15 mouse cellular contexts compared by ENCODE assay signal in the genomic region with DNA sequence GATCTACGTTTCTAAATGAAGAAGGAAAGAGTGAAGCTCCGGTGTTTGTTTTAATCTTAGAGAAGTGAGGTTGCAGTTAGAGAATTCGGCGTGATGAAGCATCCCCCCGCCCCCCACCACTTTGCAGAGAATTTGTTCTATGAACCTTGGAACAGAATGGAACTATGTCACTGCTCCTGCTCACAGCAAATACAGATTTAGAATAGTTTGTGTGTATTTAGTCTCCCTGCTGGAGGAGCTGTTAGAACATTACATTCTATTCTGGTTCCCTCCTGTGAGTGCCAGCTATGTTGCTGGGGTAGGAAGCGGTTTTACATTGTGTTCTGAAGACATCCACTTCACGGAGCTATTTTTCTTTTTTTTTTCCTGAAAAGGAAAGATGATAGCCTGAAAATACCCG. TPM values are rescaled to one million over a fixed set of nuclear protein-coding genes. Genes with fewer than 3 reads are reported as not detected.
A peak's percentile ranks its signal among the peaks of the same experiment; 100 is the strongest.
DNase-seq lines count a peak whose midpoint lies in the region.
"Had no signal": no experiment of that assay in that cellular context is flagged by ENCODE, and none has a peak within 500 bp of the region (broad histone marks: within the 10 kb centered on the region; RNA-seq: fewer than 3 reads in every experiment).

No protein-coding gene starts in this region.

- peak; percentile 15 for DNase-seq in layer of hippocampus, adult 11-12 months (ENCODE audit: low spot score)
- DNase-seq in layer of hippocampus, postnatal 10 days (ENCODE audit: low spot score in 2 of 2), result no peak
- peak; percentile 30 to 38 for DNase-seq in right cerebral cortex, postnatal 10 days (ENCODE audit: low spot score in 2 of 2)
- no peak for DNase-seq in right cerebral cortex, postnatal 25 days
- DNase-seq in left cerebral cortex, adult 18-20 months (ENCODE audit: low spot score in 2 of 2), result peak; percentile 5 to 12
- no peak for DNase-seq in cerebellum, adult 11 months
- no peak for DNase-seq in urinary bladder, postnatal 10 days (ENCODE audit: low spot score)
- DNase-seq: adrenal gland, postnatal 10 days; B cell, adult 2 months; cerebellum, adult 9-11 months; gastrocnemius, postnatal 10 days; kidney, adult 9 months; kidney, postnatal 14 days; thymus, adult 2 months; thymus, postnatal 4 days had no signal

RNA-seq across cellular contexts. Expression of gene Pip5k1b, which starts 28.3 kb away (rescaled TPM):
- 10 to 100 TPM; 21.6 to 21.7 TPM for total RNA-seq in layer of hippocampus, postnatal 10 days (2021)
- total RNA-seq in left cerebral cortex, adult 18-20 months (2021), result 10 to 100 TPM; 24.1 to 25.8 TPM

Comparison
In these comparisons a context has a peak if more than half of its experiments do, and no peak if none do; other contexts are left out.
1. DNase-seq: peak in layer of hippocampus, adult 11-12 months (single experiment), right cerebral cortex, postnatal 10 days (2 of 2) and left cerebral cortex, adult 18-20 months (2 of 2); none in layer of hippocampus, postnatal 10 days (0 of 2), right cerebral cortex, postnatal 25 days (single experiment), cerebellum, adult 11 months (single experiment) and urinary bladder, postnatal 10 days (single experiment).